Mouse (Mus musculus): ENCODE measurements around the gene Lgals7.

DNA sequence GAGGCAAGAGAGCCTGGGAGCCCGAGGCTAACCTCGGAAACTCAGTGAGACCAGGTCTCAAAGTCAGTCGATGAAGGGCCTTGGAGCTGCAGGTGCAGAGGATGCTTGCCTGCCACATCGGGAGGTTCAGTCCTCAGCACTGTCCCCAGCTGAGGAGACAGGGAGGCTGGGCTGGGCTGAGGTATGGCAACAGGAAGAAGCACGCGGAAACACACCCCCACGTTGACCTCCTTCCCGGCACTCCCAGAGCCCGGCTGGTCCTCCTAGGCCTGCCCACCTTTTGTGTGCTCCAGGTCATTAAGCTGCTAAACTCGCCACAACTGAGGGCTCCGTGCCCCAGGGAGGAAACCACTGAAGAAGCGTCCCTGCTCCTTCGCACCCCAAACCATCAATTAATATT, 17.5 kb downstream of the Lgals7 start, which contains the start of gene Capn12:
- TF ChIP-seq CTCF (IDR thresholded peaks at IDR 0.05) (no peak), POLR2A (IDR thresholded peaks at IDR 0.05; ENCODE audit: insufficient read depth, low read depth, low read length) (no peak), EP300 (IDR thresholded peaks at IDR 0.05; ENCODE audit: insufficient read depth, low read depth, low read length) (no peak)
